Mouse (Mus musculus) CH12.LX (cell line): Measurements from ENCODE around the gene Nans. TPM values are rescaled to one million over a fixed set of nuclear protein-coding genes. Genes with fewer than 3 reads are reported as not detected.

Experiments
- DNase-seq: peaks from one replicate; pipeline ENCODE4 v3.0.0-alpha.2; 2013; ENCODE audit errors: extremely low read depth
- H3K27ac ChIP-seq: 2 replicates; pipeline ENCODE4 v1.5.1; 2012; ENCODE audit warnings: low read depth, mild to moderate bottlenecking, control low read depth, moderate library complexity; ENCODE audit not compliant: insufficient read depth
- H3K27me3 ChIP-seq: replicated peaks from 2 replicates; pipeline ENCODE3; 2012; ENCODE audit warnings: inconsistent platforms
- H3K36me3 ChIP-seq, 2 experiments: replicated peaks in 1 of 2; 2 replicates each; pipeline versions ENCODE3 to v1.6.1; 2012; ENCODE audit warnings: inconsistent platforms in 1 of 2, low read length in 1 of 2, mild to moderate bottlenecking in 1 of 2, mixed read lengths in 1 of 2, moderate library complexity in 1 of 2; ENCODE audit not compliant: control insufficient read depth in 1 of 2, insufficient read depth in 1 of 2
- H3K4me1 ChIP-seq, 2 experiments: 2 replicates each; pipeline ENCODE4 v1.6.1; 2012; ENCODE audit warnings: inconsistent platforms in 1 of 2, moderate library complexity in 1 of 2; ENCODE audit not compliant: insufficient read depth in 2 of 2, control insufficient read depth in 1 of 2
- H3K4me2 ChIP-seq: 2 replicates; pipeline ENCODE4 v1.6.1; 2012; ENCODE audit warnings: low read depth, mild to moderate bottlenecking, control low read depth; ENCODE audit not compliant: poor library complexity, insufficient read depth, severe bottlenecking
- H3K4me3 ChIP-seq, 3 experiments: fragments of 150-350 bp in 1 of 3; sonication (generic) in 1 of 3; replicated peaks in 1 of 3; 2 replicates each; pipeline versions ENCODE3 to v1.5.1; 2011 to 2012; ENCODE audit warnings: low read depth in 2 of 3, low read length in 2 of 3, mild to moderate bottlenecking in 2 of 3, moderate library complexity in 2 of 3, control low read depth in 1 of 3, improper control_type of control experiment in 1 of 3, inconsistent platforms in 1 of 3, mixed read lengths in 1 of 3; ENCODE audit not compliant: poor library complexity in 1 of 3
- H3K79me2 ChIP-seq: replicated peaks from 2 replicates; pipeline ENCODE4 v1.6.1; 2012; ENCODE audit warnings: mild to moderate bottlenecking, moderate library complexity; ENCODE audit not compliant: control insufficient read depth, poor library complexity, insufficient read depth, severe bottlenecking; ENCODE audit errors: extremely low read depth
- H3K9ac ChIP-seq: 2 replicates; pipeline ENCODE4 v1.6.1; 2012; ENCODE audit warnings: low read depth, mild to moderate bottlenecking, control low read depth, moderate library complexity; ENCODE audit not compliant: insufficient read depth
- H3K9me3 ChIP-seq: replicated peaks from 2 replicates; pipeline ENCODE3; 2012; ENCODE audit warnings: low read length, inconsistent platforms, mixed read lengths
- BHLHE40 ChIP-seq: IDR thresholded peaks from 2 replicates; pipeline ENCODE4 v1.6.1; 2011; ENCODE audit warnings: mild to moderate bottlenecking, low read depth, low read length, improper control_type of control experiment
- CHD1 ChIP-seq: IDR thresholded peaks from 2 replicates; pipeline ENCODE4 v1.6.1; 2012; ENCODE audit warnings: low read depth, low read length, improper control_type of control experiment, inconsistent platforms
- CTCF ChIP-seq, 2 experiments: IDR thresholded peaks in 1 of 2; conservative IDR thresholded peaks in 1 of 2; 2 replicates each; pipeline ENCODE4 v1.5.1; 2011 to 2012; ENCODE audit warnings: low read depth in 2 of 2, low read length in 2 of 2, improper control_type of control experiment in 1 of 2, inconsistent platforms in 1 of 2, mild to moderate bottlenecking in 1 of 2, moderate library complexity in 1 of 2
- EP300 ChIP-seq: IDR thresholded peaks from 2 replicates; pipeline ENCODE4 v1.6.1; 2011; ENCODE audit warnings: low read length, improper control_type of control experiment
- ETS1 ChIP-seq: conservative IDR thresholded peaks from 2 replicates; pipeline ENCODE4 v1.6.1; 2012; ENCODE audit warnings: low read depth, mild to moderate bottlenecking, inconsistent platforms, low read length, improper control_type of control experiment, moderate library complexity
- GABPA ChIP-seq: IDR thresholded peaks from 2 replicates; pipeline ENCODE4 v1.6.1; 2012; ENCODE audit warnings: low read depth, low read length, improper control_type of control experiment, inconsistent platforms; ENCODE audit not compliant: insufficient replicate concordance
- HCFC1 ChIP-seq: IDR thresholded peaks from 2 replicates; pipeline ENCODE4 v1.6.1; 2012; ENCODE audit warnings: low read depth, mild to moderate bottlenecking, inconsistent platforms, low read length, improper control_type of control experiment
- JUN ChIP-seq: IDR thresholded peaks from 2 replicates; pipeline ENCODE4 v1.6.1; 2011; ENCODE audit warnings: low read depth, mild to moderate bottlenecking, low read length, improper control_type of control experiment, moderate library complexity; ENCODE audit not compliant: insufficient read depth
- KAT2A ChIP-seq: IDR thresholded peaks from 2 replicates; pipeline ENCODE4 v1.6.1; 2012; ENCODE audit warnings: low read length, improper control_type of control experiment, inconsistent platforms; ENCODE audit not compliant: insufficient replicate concordance
- MAX ChIP-seq: IDR thresholded peaks from 2 replicates; pipeline ENCODE4 v1.6.1; 2011; ENCODE audit warnings: low read length, improper control_type of control experiment
- MAZ ChIP-seq: IDR thresholded peaks from 2 replicates; pipeline ENCODE4 v1.6.1; 2012; ENCODE audit warnings: low read depth, mild to moderate bottlenecking, inconsistent platforms, low read length, improper control_type of control experiment, moderate library complexity
- MEF2A ChIP-seq: IDR thresholded peaks from 2 replicates; pipeline ENCODE4 v1.6.1; 2014; ENCODE audit warnings: low read depth, mild to moderate bottlenecking, inconsistent platforms, low read length, improper control_type of control experiment, borderline replicate concordance
- MXI1 ChIP-seq: IDR thresholded peaks from 2 replicates; pipeline ENCODE4 v1.6.1; 2011; ENCODE audit warnings: mild to moderate bottlenecking, low read depth, low read length, improper control_type of control experiment
- MYC ChIP-seq: IDR thresholded peaks from 2 replicates; pipeline ENCODE4 v1.6.1; 2011; ENCODE audit warnings: low read depth, mild to moderate bottlenecking, improper control_type of control experiment, low read length
- NELFE ChIP-seq: IDR thresholded peaks from 2 replicates; pipeline ENCODE4 v1.6.1; 2011; ENCODE audit warnings: low read depth, low read length, improper control_type of control experiment
- POLR2A ChIP-seq: IDR thresholded peaks from 2 replicates; pipeline ENCODE4 v1.6.1; 2011; ENCODE audit warnings: low read depth, mild to moderate bottlenecking, improper control_type of control experiment, low read length
- TBP ChIP-seq: conservative IDR thresholded peaks from 2 replicates; pipeline ENCODE4 v1.6.1; 2011; ENCODE audit warnings: low read depth, low read length, improper control_type of control experiment
- ZMIZ1 ChIP-seq: IDR thresholded peaks from 2 replicates; pipeline ENCODE4 v1.6.1; 2012; ENCODE audit warnings: low read depth, mild to moderate bottlenecking, inconsistent platforms, low read length, improper control_type of control experiment
- dilution Hi-C: fragments of 300-500 bp; cut with MboI; formaldehyde crosslinking; loops from 2 replicates; pipeline ENCODE4 v1.14.3; 2020; ENCODE audit warnings: low sequenced_read_pairs; ENCODE audit not compliant: extremely low pct_unique_long_range_greater_than_20kb, extremely low pct_ligation_motif_present
- in situ Hi-C: fragments of 300-500 bp; cut with MboI; formaldehyde crosslinking; loops from 3 replicates; pipeline ENCODE4 v1.14.3; 2019; ENCODE audit warnings: low sequenced_read_pairs, low pct_ligation_motif_present, low pct_unique_long_range_greater_than_20kb, mixed read lengths
- polyA plus RNA-seq: library from polyadenylated mRNA; unstranded; fragments of >175 nt; gene quantifications from 2 replicates; pipeline ENCODE4 v1.2.1, GENCODE M21; 2012; ENCODE audit warnings: low read depth; ENCODE audit not compliant: insufficient read length
- total RNA-seq, 2 experiments: library from RNA; depleted of rRNA; stranded (reverse); fragments of 300-350 nt in 1 of 2; fragments of >200 nt in 1 of 2; gene quantifications; 2 replicates each; pipeline ENCODE4 v1.2.3; 2012 to 2014

Nans gene
- total and polyA plus RNA-seq, 3 experiments, result 103 to 150 (median 127) TPM

- peaks cover 21 to 55% of the 10 kb centered on the region in 2 experiments for H3K4me1 ChIP-seq
- DNase-seq, result peak; percentile 68
- H3K4me2 ChIP-seq, result peak overlapping the region; percentile 88
- H3K79me2 ChIP-seq, result peaks cover 63% of the 10 kb centered on the region
- in situ Hi-C loops, result no loop called here
- no peaks in the 10 kb centered on the region for H3K27me3 ChIP-seq
- dilution Hi-C loops, result no loop called here
- peak overlapping the region; percentile 100 for H3K9ac ChIP-seq
- no peaks in the 10 kb centered on the region for H3K9me3 ChIP-seq
- H3K36me3 ChIP-seq, result peaks cover 0 to 31% of the 10 kb centered on the region in 2 experiments
- H3K4me3 ChIP-seq, result peak overlapping the region; percentile 61 to 96 (median 80)
- H3K27ac ChIP-seq, result peak overlapping the region; percentile 93
- TF ChIP-seq JUN (no peak), NELFE (peak; percentile 56; the same call in 1 of the 2 replicates), EP300 (0 out of 2 replicates have a peak, but pooled peaks have one; percentile 45), MAX (peak; percentile 45; the same call in 1 of the 2 replicates), ETS1 (no peak), MXI1 (peak; percentile 46; the same call in 1 of the 2 replicates), MEF2A (no peak), MYC (0 out of 2 replicates have a peak, but pooled peaks have one; percentile 23), MAZ (peak; percentile 40; the same call in 1 of the 2 replicates), CTCF (conservative IDR thresholded peaks at IDR 0.05 in 1 of 2, IDR thresholded peaks at IDR 0.05 in 1 of 2; ENCODE audit: low read depth in 2 of 2, low read length in 2 of 2) (no peak), TBP (peak; percentile 89), ZMIZ1 (peak; percentile 2), POLR2A (peak; percentile 58), KAT2A (no peak), GABPA (no peak), HCFC1 (peak; percentile 15; the same call in 1 of the 2 replicates), BHLHE40 (peak; percentile 55), CHD1 (peak; percentile 85)
- TF ChIP-seq, all 38 proteins: peak for 12
Observed at GRCm38 (mm10) chr4:46452855-46453719, 36.0 kb upstream of the Nans start.
